Mouse (Mus musculus) heart, adult 2 months (tissue): ENCODE data around the gene Pigu.

ENCODE experiments used
- EP300 ChIP-seq: fragments of 200-500 bp; IDR thresholded peaks from 2 replicates; pipeline ENCODE4 v1.6.1; 2011; ENCODE audit warnings: low read depth, low read length, control low read depth; ENCODE audit not compliant: insufficient read depth
- POLR2A ChIP-seq: fragments of 200-500 bp; IDR thresholded peaks from 2 replicates; pipeline ENCODE4 v1.6.1; 2011; ENCODE audit warnings: mild to moderate bottlenecking, low read depth, low read length, control low read depth; ENCODE audit not compliant: insufficient read depth

GRCm38 (mm10) chr2:155381060-155381437 lies 23.8 kb upstream of the Pigu start:
- TF ChIP-seq EP300 (no peak), POLR2A (no peak)
